Mouse (Mus musculus): Measurements from ENCODE around the gene Saa2.

DNA sequence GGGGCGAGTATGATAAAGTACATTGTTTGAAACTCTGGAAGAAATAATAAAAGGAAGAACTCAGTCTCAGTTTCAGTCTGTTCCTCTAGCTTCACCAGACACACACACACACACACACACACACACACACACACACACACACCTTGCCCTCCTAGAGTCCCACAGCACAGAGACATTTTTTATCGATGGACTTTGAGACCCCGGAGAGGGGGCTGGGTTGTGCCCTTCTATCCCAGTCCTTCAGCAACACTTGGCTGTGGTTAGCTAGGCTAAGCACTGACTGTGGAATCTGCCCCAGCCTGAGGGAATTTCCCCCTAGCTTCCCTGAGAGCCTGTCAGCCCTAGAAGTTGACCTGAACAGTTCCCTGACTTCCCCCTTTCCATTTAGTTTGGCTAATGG is 27.7 kb upstream of the Saa2 start:
- no peak for TF ChIP-seq CTCF (IDR thresholded peaks at IDR 0.05; ENCODE audit: borderline replicate concordance, control insufficient read depth, extremely low read depth, insufficient read depth, low read length, poor library complexity)
- TF ChIP-seq POLR2A (IDR thresholded peaks at IDR 0.05; ENCODE audit: control insufficient read depth, extremely low read depth, insufficient read depth, low read length, poor library complexity) = no peak
